Mouse (Mus musculus) lung, adult 2 months (tissue): ENCODE measurements around the gene Dlgap1.

ENCODE experiments used
- CTCF ChIP-seq: fragments of 200-500 bp; IDR thresholded peaks from 2 replicates; pipeline ENCODE4 v1.5.1; 2011; ENCODE audit warnings: mild to moderate bottlenecking, low read length, control low read depth; ENCODE audit not compliant: insufficient read depth
- POLR2A ChIP-seq: fragments of 200-500 bp; IDR thresholded peaks from 2 replicates; pipeline ENCODE4 v1.6.1; 2011; ENCODE audit warnings: low read depth, mild to moderate bottlenecking, control low read depth, low read length, borderline replicate concordance; ENCODE audit errors: extremely low read depth

GRCm38 (mm10) chr17:70388447-70388846 is 419.6 kb downstream of the Dlgap1 start:
- TF ChIP-seq CTCF (no peak), POLR2A (no peak)
